Mouse (Mus musculus) c-Kit-positive CD71-negative TER-119-negative erythroid progenitor cells, embryonic 14.5 days (primary cell): ENCODE data around the gene Capn2.

Source experiments
- DNase-seq: peaks from one replicate; pipeline ENCODE4 v3.0.0-alpha.2; 2013; ENCODE audit warnings: low read depth

The Capn2 gene

DNA sequence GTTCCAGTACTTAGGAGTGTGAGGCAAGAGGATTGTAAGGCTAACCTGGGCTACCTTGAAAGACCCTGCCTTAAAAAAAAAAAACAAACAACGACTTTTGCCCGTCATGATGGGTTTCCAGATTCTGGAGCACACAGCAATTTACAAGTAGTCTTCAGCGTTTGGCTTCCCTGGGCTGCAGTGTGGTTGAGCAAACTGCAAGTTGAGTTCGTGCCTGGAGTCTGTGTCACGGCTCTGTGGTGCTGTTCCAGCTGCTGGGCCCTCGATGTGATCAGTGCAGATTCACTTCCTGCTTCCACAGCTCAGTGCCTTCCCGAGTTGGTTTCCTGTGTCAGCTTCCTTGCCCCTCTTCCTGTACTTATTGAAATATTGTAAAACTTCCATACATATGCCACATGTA lies 56.1 kb downstream of the Capn2 start:
- peak; percentile 9 for DNase-seq

DNA sequence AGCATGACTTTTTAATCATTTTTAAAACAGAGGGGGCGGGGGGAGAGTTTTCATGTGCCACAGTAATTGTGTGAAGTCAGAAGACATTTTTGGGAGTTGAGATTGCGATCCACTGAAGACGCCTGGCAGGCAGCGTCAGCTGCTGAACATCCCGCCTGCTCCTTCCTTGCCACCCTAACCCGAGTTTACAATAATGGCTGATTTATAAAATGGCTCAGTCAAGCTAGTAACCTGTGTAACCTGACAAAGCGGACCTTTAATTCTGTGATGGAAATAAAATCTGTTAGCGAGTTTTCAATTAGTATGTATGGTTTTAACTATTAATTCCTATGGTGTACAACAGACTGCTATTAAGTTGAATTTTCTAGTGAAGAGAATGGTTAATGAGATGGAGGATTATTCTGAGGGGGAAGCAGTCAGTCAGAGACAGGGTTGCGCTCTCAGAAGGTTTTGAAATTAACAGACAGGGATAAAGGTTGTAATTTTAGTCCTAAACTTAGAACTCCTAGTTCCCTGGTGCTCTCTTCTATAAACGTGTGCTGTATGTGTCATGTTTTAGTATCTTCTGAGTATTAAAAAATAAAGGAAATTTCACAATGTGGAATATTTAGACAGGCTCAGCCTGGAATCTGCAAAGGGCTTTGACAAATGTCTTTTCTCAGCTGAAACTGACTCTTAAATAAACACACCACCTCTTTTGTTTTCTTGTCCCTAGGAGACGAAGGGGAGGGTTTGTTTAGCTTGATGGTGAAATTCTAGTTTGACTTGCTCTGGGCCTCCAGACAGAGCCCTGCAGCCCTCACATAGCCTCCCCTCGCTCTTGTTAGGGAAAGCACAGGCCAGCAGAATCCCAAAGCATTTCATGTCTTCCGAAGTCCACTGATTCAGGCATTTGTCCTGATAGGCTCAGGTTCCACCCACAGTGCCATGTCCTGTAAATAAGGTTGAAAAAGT lies 56.8 kb downstream of the Capn2 start:
- DNase-seq = no peak

DNA sequence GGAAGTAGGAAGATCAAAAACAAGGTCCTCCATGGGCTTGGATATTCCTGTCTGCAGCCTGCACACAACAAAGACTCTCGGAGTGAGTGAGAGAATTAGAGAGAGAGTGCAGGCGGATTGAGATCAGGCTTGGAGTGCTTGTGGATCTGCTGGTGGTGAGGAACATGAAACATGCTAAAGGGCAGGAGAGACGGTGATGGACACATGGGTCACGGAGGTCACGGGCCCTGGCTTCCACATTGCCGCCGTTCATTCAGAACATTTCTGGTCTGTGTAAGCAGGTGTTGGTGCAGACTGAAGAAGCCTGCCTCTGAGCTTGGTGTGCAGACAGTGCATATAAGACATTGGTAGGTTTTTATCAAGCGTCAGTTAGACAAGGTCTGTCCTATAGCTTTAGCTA lies 58.0 kb downstream of the Capn2 start:
- DNase-seq = no peak

DNA sequence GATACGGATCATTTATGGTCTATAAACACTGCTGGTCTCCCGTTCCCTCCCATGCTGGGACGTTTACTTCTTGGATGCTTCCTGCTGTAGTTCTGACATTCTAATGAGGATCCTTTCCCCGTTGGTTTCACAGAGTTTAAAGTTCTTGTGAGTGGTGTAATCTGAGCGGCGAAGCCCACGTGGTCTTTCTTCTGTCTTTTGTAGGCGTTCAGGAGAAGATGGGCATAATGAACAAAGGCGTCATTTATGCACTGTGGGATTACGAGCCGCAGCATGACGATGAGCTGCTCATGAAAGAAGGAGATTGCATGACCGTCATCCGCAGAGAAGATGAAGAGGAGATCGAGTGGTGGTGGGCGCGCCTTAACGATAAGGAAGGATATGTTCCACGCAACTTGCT lies 58.9 kb downstream of the Capn2 start:
- no peak for DNase-seq

DNA sequence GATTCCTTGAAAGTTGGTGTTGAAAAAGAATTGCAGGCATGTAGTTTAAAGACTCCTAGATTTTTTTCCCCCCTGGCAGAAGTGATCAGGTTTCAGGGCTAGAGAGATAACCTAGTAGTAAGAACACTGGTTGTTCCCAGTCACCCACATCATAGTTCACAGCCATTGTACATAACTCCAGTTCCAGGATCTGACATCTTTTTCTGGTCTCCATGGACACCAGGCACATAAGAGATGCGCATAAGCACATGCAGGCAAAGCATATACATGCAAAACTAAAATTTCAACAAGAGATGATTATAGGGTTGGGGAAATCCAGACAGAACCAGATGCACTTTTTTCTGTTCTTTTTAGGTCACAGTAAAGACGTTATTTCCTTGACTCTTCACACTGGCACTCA lies 62.3 kb downstream of the Capn2 start:
- DNase-seq = no peak

DNA sequence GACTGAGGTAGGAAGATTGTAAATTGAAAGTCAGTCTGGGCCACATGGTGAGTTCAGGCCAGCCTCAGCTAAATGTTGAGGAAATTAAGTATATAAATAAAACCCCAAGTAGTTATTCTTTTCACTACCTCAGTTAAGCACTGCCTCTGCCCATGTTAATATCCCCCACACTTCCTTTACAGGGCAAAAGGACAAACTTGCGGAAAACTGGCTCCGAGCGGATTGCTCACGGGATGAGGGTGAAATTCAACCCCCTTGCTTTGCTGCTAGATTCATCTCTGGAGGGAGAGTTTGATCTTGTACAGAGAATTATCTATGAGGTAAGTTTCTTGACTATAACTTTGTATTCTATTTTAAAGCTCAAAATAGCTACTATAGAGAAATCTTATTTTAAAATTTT lies 64.9 kb downstream of the Capn2 start:
- DNase-seq = no peak

DNA sequence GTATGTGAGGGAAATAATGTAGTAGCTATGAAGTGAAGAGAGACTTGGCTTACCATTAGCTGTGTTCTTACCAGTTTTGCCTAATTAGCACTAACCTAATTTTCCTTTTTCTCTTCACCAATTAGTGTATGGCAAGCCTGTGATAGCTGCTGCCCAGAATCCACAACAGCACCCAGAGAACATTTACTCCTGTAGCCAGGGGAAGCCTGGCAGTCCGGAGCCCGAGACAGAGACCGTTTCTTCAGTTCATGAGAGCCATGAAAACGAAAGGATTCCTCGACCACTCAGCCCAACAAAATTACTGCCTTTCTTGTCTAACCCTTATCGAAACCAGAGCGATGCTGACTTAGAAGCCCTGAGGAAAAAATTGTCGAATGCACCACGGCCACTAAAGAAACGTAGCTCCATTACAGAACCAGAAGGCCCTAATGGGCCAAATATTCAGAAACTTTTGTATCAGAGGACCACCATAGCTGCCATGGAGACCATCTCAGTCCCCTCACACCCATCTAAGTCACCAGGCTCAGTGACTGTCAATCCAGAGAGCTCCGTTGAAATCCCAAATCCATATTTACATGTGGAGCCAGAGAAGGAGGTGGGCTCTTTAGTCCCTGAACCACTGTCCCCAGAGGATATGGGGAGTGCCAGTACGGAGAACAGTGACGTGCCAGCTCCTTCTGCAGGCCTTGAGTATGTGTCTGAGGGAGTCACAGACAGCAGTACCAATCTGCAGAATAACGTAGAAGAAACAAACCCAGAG lies 69.0 kb downstream of the Capn2 start:
- no peak for DNase-seq

DNA sequence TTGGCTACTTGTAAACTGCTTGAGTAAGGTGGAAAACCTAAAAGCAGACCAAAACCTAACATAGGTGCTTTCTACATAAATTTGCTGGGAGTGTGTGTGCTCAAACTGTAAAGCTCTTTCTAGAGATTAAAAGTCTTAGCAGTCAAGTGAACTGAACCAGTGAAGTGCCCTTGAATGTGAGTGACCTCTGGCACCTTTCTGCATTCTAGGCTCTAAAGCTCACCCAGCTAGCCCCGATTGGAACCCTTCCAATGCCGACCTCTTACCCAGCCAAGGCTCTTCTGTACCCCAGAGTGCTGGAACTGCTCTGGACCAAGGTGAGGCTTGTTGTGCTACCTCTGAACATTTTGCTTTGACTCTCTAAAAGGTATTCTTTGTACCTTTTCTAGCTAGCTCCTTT lies 73.3 kb downstream of the Capn2 start:
- DNase-seq = no peak

DNA sequence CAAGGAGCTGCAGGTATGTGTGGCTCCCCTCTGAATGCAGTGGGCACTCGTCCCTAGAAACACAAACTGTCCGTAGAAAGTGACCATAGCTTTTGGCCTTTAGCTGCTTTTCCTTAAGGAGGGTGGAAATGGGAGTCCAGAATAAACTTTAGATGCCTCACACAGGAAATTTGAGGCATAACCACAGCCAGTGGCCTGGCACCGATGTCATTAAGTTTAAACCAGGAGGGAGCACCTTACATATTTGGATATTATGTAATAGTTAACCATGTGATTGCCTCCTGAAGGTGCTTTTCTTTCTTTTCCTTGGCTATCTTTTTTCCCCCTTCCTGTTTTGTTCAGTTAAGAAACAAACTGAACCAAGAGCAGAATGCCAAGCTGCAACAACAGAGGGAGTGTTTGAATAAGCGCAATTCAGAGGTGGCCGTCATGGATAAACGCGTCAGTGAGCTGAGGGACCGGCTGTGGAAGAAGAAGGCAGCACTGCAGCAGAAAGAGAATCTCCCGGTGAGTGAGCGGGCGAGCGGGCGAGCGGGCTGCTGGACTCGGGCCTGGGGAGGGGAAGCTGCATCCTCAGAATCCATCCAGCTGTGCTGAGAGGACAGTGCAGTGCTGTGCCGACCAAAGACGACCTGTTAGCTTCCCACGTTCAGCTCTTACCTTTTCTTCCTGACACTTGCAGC lies 75.5 kb downstream of the Capn2 start:
- DNase-seq = no peak

DNA sequence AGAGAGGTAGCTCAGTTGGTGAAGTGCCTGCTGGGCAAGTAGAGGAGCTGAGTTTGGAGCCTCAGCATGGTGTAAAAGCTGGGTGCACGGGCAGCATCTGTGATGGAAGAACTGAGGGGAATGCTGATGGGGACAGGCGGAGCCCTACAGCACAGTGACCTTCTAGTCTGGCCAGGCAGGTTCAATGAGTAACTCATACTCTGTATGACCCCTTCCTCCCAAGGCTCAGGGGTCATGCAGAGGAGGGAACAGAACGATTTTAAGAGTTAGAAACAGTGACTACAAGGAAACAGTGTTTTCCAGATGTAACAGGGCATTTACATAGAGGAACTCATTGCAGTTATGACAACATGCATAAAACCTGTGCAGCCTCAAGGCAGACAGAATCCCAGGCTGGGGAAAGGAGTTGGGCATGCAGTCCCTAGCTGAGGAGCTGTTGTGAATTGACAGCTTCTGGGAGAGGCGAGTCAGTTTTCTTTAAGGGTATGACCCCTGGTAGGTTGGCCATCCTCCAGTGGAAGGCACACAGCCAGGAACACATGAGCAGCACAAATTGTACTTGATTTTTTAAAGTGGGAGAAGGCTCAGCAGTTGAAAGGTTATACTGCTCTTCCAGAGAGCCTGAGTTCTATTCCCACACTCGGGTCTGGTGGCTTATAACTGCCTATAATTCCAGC lies 77.7 kb downstream of the Capn2 start:
- DNase-seq = no peak

DNA sequence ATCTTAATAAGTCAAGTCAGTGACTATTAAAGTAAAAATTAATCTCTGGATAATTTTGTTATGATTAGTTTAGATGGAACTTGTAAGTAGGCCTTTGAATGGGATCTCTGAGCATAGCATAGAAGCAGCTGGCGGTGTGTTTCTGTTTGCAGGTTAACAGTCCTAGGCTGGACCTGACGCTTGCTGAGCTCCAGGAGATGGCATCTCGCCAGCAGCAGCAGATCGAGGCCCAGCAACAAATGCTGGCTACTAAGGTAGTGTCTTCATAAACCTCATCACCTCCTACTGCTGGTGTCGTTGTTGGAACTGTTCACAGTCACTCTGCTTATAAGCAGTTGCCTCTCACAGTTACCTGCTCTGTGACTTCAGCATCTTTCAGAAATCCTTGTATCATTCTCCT lies 80.7 kb downstream of the Capn2 start:
- no peak for DNase-seq

DNA sequence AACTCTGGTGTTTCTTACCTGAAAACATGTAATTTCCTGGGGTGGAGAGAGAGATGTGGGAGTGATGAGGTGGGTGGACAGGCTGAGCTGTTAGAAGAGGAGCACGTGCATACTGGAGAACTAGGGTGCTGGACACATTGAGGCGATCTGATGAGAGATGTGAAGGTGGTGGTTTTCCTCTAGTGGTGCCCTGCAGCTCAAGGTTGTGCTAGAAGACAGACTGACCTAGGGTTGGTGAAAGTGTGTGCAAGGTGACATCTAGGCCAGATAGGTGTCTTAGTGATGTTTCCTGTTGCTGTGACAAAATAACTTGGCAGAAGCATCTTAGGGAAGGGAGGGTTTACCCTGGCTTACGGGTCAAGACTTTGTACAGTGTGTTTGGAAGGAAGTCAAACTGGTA lies 85.3 kb downstream of the Capn2 start:
- no peak for DNase-seq

DNA sequence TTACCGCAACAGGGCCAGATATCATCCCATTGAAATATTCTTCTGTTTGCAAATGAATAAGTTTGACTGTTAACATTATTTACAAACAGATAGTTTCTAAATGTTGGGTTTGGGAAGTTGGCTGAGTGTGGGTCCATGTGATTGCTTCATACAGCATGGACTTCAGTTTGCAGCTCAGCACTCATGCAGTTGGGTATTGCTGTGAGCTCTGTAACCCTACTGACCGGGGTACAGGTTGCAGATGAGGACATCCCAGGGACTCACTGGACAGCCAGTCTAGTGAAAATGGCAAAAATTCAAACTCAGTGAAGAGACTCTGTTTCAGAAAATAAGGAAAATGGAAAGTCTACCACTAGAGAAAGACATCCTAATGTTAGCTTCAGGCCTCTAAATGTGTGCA lies 86.7 kb downstream of the Capn2 start:
- DNase-seq = no peak

DNA sequence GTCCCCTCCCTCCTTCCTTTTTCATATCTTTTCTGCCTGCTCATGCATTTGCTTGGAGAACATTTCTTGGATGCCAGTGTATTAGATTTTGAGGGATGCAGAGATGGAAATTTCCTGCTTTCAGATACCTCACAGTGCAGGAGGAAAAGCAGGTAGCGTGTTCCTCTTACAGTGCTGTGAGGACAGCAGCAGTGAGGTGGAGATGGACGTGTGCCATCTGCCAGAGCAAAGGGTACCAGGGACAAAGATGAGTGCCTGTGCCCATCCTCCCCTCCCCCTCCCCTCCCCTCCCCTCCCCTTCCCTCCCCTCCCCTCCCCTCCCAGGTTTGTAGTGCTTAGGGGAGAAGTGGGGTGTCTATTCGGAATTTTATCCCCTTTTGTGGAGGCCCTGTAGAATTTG lies 87.6 kb downstream of the Capn2 start:
- no peak for DNase-seq

DNA sequence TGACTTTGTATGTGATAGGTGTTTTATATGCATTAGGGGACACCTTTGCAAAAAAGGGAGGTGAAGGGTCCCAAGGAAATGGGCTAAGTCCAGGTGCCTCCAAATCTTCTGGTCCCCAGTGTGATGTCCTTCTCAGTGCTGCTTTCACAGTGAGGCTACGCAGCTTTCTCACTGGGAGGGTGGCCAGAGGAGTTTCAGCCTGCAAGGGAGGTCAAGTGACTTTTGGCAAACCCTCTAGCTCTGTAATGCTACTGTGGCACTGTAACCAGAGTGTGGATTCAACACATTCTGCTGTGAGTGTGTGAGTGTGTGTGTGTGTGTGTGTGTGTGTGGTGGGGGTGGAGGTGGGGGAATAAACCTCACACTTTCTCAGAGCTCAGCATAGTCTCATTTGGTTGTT lies 90.0 kb downstream of the Capn2 start:
- DNase-seq = no peak

DNA sequence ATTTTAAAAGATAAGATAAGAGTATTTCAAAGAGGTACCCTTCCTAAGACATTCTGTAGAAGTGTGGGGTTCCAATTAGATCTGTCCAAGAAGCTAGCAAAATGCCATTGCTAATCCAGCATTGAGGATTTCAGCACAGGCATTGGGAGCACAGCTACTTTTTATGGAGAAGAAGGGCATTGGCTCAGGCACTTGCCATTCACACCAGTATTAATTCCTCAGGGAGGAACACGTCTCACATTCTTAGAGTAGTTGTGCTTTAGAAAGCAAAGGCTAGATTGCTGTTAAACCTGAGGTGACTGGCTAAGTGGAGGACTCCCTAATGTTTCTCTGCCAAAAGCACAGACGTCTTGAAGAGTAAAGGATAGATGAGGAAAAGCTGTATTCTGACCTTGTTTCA lies 91.0 kb downstream of the Capn2 start:
- DNase-seq = no peak

DNA sequence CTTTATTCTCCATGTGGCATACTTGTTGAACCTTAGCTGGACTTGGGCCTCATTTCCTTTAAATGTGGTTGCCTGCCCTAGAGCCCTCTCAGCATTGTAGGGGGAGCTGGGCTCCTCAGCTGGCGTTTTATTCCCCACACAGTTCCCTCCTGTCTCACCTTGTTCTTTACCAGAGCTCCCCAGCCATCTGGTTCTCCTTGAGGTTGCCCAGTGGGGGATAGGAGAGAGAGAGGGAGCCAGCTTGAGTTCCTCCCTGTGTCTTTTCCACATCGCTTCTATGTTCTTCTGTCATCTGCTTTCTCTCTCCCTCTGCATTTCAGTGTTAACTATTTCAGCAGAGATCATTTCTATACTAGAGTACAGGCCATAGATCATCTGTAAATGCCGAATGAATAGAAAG lies 92.2 kb downstream of the Capn2 start:
- no peak for DNase-seq

DNA sequence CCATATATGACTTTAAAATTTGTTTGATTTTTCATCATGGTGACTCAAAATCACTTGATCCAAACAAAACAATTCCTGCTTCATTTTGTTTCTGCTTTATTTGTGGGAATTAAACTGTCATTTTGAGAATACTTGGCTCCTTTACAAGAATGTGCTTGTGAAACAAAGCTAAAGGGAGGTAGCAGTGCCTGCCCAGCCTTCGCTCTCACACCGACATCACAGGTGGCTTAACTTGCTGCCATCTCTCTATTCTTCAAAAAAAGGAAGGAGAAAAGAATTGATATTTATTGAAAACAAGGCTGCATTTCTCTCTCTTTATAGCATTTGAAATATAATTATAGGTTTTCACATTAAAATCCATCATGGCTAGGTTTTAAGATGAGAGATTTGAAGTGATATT lies 93.1 kb downstream of the Capn2 start:
- no peak for DNase-seq

DNA sequence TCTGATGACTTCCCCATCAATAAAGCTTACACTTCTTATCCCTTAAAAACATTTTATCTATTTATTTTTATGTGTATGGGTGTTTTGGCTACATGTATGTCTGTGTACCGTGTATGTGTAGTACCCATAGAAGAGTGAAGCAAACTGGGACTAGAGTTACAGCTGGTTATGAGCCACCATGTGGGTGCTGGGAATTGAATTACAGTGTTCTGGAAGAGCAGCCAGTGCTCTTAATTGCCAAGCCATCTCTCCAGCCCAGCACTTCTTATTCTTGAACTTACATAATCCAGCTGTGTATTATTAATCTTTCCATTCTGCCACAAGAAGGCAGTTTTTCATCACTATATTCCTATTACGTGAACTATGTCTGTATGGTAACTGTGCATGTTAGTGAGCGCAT lies 97.9 kb downstream of the Capn2 start:
- no peak for DNase-seq
